Mouse (Mus musculus): Measurements from ENCODE around the gene Bbc3.

Gene Bbc3

DNA sequence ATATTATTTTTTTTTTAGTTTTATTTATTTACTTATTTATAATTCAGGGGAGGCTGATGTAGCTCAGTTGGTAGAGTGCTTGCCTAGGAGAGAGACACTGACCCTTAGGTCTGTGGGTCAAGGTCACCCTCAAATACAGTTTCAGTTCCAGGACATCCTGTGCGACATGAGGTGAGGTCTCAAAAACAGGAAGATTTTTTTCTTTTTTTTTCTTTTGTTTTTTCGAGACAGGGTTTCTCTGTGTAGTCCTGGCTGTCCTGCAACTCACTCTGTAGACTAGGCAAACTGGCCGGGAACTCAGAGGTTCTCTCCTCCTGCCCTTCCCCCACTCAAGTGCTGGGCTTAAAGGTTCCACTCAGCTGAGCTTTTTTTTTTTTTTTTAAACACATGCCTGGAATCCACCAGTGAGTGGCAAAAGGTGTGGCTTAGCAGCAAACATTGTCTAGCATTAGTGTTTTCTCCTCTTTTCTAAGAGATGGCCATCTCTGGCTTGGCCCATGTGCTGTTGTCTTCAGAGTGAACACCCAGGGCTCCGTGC, 7.1 kb downstream of the Bbc3 start:
- DNase-seq (ENCODE audit: low spot score in 2 of 2), result no peak

DNA sequence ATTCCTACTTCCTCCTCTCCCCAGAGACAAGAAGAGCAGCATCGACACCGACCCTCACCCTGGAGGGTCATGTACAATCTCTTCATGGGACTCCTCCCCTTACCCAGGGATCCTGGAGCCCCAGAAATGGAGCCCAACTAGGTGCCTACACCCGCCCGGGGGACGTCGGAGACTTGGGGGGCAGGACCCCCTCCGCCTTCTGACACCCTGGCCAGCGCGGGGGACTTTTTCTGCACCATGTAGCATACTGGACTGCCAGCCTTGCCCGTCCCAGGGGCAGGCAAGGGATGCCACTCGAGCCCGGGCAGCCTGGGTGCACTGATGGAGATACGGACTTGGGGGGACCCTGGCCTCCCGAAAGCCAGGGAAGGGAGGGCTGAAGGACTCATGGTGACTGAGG, 8.9 kb downstream of the Bbc3 start:
- DNase-seq (ENCODE audit: low spot score in 2 of 2), result no peak

DNA sequence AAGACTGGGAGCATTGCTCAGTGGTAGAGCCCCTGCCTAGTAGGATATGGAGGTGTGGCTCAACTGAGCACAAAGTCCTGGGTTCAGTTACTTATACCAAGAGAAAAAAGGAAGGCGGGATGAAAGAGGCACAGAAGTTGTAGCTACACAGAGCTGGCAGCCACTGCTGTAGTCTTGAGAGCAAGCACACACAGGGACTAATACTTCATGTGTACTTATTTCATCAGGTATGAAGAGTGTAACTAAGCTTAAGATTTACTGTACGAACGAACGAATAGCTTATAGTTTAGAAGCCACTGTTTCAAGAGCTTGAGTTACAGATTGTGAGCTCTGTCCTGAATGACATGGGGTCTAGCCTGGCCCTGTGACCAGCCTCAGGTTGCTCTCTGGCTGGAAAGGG, 11.0 kb downstream of the Bbc3 start:
- no peak for DNase-seq (ENCODE audit: low spot score in 2 of 2)

DNA sequence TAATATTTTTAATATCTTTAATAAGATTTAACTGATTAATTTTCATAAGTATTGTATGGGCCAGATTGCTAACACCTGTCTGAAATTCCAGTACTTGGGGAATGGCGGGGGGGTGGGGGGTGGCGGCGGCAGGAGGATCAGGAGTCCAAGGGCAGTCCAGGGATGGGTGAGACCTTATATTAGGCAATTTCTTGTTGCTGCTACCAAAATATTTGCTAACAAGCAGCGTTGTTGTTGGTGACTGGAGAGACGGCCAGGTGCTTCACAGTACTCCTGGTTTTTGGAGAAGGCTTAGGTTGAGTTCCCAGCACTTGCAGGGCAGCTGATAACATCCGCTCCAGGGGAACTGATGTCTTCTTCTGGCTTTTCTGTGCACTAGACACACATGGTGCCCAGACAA, 12.3 kb downstream of the Bbc3 start:
- DNase-seq (ENCODE audit: low spot score in 2 of 2), result no peak

DNA sequence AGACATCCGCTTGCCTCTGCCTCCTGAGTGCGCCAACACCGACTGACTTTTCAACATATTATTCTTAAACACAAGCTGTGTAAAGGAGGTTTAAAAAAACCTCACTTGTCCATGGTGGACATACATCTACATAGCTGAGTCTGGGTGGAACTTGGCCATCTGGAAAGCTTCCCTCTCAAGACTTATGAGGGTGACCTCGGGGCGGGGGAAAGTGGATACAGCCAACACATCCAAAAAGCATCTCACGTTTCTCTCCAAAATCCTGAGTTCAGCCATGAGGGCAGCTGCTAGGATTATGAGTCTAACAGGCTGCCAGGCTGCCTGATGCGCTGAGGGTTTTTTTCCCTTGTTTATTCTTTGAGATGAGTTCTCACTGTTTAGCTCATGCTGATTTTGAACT, 16.5 kb downstream of the Bbc3 start:
- no peak for DNase-seq (ENCODE audit: low spot score in 2 of 2)

DNA sequence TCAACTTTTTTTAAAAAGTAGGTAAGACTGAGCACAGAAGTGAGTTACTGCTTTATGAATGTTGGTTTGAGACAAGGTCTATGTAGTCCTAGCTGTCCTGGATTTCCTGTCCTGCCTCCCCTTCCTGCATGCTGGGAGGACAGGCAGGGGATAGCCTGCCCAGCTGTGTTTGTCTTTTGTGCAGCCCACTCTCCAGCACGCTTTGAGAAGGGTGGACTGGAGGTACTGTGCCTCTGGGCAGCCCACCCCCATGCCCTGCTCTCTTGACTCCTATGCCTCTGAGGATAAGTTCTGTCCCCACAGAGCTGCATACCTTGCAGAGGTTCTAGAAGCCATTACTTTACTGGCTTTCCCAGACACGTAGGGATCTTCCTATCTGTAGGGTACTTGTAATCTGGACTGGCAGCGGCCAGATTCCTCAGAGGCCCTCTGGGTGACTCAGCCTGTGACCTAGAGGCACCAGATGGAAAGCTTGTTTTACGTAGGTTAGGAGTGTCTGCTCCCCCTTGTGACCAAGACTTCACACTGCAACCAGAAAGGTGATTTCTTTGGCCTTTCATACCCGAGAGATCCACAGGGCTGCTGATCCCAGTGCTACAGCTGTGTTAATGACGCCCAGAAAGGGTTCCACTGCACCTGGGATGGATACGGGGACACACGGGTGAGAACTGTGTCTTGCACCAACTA, 17.9 kb downstream of the Bbc3 start:
- peak; percentile 80 to 82 for DNase-seq (ENCODE audit: low spot score in 2 of 2)

DNA sequence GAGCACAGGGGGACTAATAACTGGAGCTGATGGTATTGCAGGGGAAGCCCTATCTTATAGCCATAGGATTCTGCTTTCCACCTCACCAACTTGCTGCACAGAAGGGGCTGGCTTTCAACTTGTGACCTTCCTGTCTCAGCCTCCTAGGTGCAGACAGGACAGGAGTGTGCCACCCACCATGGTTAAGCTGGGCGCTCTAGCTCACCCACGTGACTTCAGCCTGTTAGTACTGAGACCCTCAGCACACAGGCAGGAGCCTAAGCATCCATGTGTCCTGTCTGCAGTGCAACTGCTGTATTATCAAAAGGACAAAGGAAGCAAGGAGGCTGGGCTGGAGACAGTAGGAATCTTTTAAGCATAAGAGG, 18.4 kb downstream of the Bbc3 start:
- no peak for DNase-seq (ENCODE audit: low spot score in 2 of 2)

DNA sequence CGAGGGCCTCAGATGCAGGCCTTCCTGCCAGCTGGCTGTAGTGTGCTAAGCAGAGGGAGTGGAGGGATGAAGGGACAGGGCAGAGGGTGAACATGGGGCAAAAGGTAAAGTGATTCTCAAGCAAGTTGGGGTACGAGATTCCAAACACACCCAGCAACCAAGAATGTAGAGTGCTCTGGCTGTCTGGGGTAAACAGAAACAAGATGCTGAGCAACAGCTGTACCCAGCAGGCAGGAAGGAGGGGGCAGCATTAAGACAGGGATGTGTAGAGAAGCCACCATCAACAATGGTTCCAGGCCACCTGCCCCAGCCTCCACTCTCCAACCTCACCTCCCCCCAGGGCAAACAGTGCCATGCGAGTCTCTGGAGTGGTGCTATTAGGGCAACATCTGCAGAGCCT, 21.0 kb downstream of the Bbc3 start:
- DNase-seq (ENCODE audit: low spot score in 2 of 2), result no peak

DNA sequence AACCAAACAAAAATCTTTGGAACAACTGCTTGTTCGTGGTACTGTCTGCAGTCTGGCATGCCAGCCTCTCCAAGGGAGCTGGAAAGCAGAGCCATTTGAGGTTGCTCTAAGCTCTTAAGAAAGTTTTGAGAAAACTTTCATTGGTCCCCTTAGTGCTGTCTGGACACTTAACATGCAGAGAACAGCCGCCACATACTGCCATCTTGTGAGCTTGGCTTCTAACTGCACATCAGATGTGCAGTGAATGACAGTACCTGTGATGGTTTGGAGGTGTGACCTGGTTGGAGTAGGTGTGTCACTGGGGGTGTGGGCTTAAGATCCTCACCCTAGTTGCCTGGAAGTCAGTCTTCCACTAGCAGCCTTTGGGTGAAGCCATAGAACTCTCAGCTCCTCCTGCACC, 29.5 kb downstream of the Bbc3 start:
- DNase-seq (ENCODE audit: low spot score in 2 of 2), result no peak

DNA sequence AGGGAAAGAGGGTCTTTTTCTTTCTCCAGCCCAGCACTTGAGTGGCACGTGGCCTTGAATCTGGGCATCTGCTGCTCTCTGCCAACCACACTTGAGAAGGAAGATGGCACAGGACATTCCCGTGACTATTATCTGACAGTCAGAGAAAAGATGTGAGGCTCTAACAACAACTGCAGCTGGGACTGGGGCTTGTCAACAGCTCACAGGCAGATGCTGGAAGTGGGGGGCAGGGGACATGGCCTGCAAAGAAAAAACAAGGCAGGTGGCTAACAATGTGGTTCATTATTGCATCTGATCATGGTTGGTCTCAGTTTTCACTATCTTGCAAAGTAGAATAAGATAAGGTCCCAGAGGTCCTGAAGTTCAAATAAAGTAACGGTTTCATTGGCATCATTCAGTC, 36.4 kb downstream of the Bbc3 start:
- no peak for DNase-seq (ENCODE audit: low spot score in 2 of 2)

DNA sequence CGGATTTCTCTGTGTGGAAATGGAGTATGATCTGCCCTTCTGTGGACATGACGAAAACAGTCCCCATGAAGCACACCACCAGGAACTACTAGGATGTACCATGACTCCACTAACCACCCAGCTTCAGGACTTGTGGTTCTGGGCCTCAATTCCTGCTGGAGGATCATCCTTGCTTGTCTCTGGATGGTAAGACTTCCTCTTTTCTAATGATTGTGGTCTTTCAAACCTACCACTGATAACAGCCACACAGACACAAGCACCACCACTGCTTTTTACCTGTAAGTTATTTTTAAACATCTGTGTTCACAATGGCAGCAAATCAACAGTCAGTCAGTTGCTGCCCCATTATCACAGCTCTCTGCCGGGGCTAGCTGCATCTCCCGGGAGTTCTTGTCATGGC, 37.1 kb downstream of the Bbc3 start:
- no peak for DNase-seq (ENCODE audit: low spot score in 2 of 2)

DNA sequence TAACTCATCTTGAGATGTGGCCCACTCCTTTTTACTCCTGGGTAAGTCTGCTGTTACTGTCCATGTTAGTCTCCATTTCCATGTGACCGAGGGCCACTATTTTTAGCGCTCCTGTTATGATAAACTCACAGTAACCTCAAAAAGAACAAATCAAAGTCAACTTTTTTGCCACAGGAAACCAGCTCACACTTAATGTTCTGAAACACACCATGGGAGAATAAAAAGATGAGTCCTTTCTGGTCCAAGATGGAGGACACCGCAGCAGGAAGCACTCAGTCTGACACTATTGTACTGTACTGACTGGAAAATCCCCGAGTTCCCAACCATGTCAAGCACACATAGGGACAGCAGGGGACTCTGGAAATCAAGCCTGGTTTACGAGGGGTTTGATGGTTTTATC, 41.8 kb downstream of the Bbc3 start:
- no peak for DNase-seq (ENCODE audit: low spot score in 2 of 2)

DNA sequence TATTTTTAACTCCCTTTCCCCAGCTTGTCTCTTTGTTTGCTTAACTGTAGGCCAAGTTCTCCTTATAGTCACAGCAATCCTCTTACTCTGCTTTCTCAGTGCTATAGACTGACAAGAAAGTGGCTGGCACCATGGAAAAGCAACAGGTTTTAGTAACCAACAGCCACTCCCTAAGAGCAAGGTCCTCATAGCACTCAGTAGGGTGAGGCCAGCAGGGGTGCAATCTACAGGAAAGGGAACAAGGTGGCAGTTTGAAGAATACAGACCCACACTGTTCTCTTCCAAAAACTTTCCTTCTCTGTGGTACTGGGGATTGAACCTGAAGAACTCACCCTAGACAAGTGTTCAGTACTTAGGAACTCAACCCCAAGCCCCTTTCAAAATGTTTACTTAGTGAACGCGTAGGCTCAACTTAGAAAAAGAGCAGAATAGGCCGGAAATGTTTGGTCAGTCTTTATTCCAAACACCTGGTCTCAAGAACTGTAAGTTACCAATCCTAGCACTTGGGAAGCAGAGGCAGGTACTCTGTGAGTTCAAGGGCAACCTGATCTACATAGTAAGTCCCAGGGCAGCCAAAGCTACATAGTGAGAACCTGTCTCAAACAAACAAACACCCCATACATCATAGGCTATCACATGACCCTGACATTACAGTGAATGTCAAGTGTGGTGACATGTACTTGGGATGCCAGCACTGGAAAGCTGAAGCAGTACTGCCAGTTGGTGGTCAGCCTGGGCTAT, 47.8 kb downstream of the Bbc3 start:
- DNase-seq (ENCODE audit: low spot score in 2 of 2), result no peak

DNA sequence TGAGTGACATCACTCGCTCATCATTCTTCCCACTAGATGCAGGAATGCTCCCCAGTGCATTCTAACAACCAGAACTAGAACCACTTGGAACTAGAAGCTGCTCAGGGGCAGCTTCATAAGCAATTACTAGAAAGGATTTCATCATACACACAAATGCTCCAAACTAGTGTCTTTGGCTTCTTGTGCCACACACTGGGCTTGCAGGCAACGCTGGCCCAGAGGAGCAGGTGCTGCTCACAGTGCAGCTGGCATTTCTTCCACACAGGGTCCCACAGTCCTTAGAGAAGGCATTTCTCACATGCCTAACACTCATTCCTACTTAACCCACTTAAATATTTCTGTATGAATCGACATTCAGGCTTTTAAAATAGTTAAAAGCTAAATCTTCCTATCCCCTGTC, 49.4 kb downstream of the Bbc3 start:
- DNase-seq (ENCODE audit: low spot score in 2 of 2), result no peak

DNA sequence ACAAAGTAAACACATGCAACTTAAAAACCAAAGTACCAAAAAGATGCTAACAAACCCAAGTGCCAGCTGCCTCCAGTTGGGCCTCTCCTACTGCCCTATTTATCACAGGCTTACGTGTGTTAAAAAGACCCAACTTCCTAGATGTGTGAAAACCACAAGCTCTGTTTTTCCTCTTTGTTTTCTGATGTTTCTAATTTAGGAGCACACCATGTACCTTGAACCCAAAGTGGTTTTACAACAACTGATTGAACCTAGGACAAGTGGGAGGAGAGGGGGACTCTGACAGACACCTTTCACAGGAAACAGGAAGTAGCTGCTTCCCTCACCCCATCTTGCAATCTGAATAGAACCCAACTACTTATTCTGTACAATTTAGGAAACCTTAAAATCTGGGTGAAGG, 56.1 kb downstream of the Bbc3 start:
- no peak for DNase-seq (ENCODE audit: low spot score in 2 of 2)

DNA sequence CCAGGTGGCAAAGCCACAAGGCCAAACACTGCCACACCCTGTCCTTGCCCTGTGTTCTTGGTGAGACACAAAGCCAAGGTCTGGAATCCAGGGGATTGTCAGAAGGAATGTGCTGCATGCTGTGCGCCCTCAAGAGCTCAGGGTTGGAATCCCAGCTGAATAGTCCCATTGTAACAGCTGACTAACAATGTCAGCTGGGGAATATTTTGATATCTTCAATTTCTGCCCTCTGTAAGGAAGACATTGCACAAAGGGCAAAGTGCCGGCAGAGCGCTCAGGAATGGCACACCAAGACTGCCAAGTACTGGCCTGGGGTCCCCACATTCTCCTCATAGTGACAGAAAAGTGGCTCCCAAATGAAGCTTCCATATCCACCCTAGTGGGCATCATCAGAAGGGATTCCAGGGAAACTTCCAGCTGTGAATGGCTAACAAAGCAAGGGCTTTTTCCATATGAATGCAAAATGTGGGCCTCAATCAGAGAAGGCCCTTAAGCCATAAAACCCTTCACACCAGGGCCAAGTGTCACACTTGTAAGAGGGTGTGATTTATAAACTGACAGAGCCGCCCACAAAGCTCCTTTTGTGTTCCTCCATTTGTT, 56.8 kb downstream of the Bbc3 start:
- no peak for DNase-seq (ENCODE audit: low spot score in 2 of 2)

DNA sequence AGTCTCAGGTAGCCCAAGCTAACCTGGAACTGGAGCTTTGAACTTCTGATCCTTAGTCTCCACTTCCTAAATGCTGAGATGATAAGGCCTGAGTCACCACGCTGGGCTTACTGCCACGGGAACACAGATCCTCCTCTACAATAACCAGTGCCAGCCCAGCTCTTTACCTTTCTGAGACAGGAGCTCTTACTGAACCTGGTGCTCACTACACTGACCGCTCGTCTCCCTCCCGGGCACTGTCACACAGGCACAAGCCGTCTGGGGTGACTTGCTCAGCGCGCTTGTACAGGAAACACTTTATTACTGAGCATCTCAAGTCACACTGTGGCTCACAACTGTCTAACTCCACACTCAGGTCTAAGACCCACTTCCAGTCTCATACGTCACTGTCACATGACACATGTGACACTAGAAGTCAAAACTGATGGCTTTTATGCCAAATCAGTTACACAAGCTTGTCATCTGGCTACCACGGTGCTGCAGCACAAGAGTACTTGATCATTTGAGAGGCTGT, 58.0 kb downstream of the Bbc3 start:
- no peak for DNase-seq (ENCODE audit: low spot score in 2 of 2)

DNA sequence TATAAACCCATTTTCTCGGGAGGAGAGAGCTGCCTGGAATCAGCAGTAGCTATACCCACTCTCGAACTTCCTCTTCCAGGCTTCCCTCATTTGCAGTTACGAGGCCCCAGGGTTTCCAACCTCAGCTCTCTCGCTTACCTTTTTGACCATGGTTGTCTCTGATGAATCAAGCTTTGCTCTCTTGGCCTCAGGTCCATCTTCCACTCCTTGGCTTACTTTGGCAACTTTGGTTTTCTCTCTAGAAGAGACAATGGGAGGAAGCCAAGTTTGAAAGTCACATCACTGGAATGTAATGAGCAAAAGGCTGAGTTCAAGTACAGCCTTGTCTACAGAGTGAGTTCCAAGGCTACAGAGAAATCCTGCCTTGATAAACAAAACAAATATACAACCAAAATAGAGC, 58.5 kb downstream of the Bbc3 start:
- no peak for DNase-seq (ENCODE audit: low spot score in 2 of 2)

Measured in heart, adult 9 months (tissue).